Mouse (Mus musculus) urinary bladder, adult 2 months (tissue): ENCODE results near the gene Mta3. TPM values are rescaled to one million over a fixed set of nuclear protein-coding genes. Genes with fewer than 3 reads are reported as not detected.

ENCODE experiments used
- DNase-seq: peaks from one replicate; pipeline ENCODE4 v3.0.0; 2022; ENCODE audit warnings: low spot score
- polyA plus RNA-seq: library from polyadenylated mRNA; depleted of rRNA; stranded (reverse); fragments of >200 nt; gene quantifications from 2 replicates; pipeline ENCODE4 v1.2.3, GENCODE M21; 2012; rRNA removed

Gene Mta3
- 76.8 and 82.9 TPM in 2 replicates for polyA plus RNA-seq

DNA sequence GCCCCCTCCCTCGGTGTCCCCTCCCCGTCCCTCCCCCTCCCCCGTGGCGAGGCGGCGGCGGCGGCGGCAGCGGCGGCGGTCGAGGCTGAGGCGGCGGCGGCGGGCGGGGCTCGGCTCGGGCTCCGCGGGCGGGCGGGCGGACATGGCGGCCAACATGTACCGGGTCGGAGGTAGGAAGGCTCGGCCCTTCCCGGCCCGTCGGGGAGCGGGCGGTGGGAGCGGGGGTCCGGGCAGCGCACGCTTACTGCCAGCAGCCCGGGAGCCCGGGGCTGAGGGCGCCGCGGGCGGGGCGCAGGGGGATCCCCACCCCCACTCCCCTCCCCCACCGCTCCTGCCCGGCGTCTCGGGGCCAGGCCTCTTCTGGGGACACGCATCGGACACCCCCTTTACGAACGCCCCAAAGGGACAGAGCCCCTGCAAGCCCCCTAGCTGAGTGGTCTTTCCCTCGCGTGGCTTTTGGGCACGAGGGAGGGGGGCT is at the start of gene Mta3:
TSS of gene Mta3 (plus strand) at position 48 of the 478 bp plus-strand sequence.
- DNase-seq: peak; percentile 77

DNA sequence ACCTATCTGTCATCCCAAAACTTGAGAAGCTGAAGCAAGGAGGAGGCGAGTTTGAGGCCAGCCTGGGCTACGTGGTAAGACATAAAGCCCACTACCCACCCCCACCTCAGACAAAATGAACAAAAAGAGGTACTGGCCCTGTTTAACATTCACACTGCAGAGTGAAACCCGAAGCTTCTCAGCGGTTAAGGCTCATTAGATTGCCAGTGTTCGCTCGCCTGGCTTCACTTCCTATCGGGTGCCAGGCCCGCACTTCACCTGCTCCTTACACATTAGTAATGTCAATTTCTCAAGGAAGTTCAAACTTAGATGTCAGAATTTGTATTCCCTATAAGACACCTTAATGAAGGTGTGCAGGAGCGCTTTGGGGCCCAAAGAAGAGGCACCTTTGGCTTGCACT is 48.6 kb upstream of the Mta3 start:
- no peak for DNase-seq

DNA sequence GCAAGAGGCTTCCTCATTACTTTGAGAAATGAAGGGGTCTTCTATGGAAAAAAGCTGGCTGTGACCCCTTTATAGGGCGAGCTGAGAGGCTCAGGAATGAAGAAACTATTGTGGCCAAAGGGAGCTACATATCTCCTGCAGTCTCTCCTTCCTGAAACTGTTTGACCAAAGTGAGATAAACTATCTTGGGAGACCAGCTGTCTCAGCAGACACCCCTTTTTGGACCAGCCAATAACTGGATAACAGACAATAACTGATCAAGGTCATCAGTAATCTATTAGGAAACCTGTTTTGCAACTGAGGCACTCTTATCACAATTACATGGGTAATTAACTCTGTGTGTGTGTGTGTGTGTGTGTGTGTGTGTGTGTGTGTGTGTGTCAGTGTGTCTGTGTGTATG is 47.0 kb upstream of the Mta3 start:
- DNase-seq: no peak

DNA sequence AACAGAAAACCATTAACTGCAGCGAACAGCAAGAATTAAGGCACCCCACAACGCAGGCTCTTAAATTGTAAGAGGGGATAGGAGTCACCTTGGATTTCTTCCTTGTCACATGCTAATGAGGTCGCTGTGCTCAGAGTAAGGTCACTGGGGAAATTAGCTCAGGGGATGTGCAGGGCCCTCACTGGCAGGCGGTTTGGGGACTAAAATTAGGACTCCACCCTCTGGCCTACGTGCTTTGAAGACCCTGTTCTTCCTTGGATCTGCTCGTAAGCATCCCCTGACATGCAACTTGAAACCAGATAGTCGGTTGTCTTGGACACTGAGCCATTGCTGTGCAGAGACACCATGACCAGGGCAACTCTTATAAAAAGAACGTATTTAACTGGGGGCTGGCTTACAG is 41.2 kb upstream of the Mta3 start:
- DNase-seq: no peak

DNA sequence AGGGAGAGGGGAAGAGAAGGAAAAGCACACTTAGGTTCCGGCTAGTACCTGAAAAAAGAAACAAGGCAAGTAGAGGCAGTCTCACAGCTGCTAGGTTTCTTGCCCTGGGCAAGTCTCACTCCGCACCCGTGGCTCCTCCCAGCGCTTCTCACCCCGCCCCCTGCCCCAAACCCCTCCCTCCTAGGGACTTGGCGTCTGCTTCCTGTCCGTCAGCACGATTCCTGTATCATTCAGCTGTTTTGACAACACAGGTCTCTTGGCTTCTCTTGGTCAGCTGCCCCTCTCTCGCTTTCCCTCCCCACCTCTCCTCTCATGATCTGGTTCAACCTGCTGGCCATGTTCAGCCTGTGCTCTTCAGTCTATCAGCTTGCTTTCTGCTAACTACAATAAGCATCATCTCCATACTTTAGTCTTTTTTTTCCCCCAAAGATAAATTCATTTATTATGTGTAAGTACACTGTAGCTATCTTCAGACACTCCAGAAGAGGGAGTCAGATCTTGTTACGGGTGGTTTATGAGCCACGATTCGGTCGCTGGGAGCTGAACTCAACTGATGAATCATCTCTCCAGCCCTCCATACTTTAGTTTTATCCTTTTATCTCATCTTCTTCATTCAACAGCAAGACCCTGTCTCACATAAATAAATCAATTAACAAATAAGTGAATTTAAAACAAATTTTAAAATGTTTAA is 39.2 kb upstream of the Mta3 start:
- DNase-seq: no peak

DNA sequence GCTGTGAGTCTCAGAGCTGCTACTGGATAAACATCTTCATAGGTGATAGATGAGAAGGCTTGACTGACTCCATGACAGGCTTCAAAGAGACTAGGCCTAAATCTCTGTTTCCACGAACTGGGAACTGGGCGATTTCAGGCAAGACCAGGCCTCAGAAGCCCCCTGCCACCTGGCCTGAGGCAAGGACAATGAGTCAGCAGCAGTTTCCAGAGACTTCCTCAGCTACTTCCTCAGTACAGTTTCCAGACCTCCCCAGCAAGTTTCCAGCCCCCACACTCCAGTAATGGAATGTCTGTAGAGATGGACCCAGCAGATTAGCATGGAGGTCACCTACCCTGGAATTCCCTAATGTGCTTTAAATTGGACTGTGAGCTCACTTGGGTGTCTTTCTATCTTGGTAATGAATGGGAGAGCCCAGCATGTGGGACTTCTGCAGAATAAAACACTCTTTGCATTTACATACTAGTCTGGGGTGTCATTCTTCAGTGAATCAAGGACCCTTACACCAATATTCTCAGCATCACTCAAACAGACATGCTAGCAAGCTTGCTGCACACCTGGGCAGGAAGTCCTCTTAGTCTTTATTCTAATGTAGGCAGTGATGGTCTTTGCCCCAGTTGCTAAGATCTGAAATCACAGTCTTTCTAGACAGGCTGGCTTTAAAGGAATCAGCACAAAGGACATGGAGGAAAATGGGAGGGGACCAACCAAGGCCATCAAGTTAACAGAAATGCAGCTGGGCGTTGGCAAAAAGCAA is 37.9 kb upstream of the Mta3 start:
- no peak for DNase-seq

DNA sequence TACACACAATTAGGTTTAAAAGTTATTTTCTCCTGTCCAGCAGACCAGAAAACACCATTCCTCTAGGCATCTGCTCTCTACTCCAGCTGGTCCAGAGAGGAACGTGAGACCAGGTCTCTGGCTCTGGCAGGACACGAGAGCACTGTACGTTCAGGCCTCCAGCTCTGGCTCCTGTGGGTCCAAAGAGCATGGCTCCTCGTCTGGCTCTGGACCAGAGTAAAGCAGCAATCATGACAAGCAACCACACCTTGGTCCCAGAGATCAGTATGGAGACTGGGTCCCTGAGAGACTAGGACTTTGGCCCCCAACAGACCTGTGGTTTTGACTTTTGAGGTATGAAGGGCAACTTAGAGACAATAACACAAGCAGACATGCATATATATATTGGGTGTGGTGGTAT is 33.3 kb upstream of the Mta3 start:
- DNase-seq: no peak

DNA sequence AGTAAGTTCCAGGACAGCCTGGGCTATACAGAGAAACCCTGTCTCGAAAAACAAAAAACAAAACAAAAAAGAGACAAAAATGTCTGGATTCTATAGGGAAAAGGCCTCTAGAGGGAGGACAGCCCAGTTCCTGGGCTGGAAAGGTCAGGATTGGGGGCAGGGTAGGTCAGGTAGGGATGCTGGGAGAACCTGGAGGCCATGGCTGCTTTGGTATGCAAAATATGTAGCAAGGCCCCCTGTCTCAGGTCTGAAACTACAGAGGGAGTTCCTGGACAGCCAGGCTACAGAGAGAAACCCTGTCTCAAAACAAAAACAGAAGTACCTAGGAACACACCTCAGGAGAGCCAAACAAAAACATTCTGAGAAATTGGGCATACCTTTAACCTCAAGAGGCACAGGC is 28.6 kb upstream of the Mta3 start:
- DNase-seq: no peak

DNA sequence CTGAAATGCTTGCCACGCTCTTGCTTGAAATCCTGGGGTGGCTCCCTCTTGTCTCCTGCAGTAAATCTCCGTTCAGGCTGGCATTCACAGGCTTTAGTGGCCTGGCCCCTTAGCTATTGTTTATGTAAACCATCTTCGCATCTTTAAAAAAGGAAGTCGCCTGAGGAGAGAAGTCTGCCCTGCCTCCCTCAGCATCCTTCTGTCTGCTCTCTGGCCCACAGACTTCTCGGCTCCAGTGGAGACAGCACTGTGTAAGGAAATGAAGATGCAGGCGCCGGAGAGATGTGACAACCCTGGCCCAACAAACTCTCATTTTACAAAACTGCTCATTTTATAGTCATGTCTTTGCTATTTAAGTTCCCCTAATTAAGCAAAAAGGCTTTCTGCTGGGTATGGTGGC is 24.0 kb upstream of the Mta3 start:
- no peak for DNase-seq

DNA sequence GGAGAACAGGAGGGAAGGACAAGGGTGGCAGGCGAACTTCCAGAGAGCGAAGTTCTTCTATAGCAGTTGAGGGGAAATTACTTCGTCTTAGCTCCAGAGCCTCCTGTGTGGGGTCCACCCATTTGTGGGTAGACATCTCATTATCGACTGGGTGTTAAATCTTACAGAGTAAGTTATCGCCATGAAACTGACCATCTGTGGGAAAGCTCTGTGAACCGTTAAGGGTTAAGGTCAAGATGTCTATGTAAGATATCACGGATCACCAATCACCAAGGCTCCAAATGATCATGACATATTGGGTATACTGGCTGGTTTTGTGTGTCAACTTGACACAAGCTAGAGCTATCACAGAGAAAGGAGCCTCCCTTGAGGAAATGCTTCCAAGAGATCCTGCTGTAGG is 21.5 kb upstream of the Mta3 start:
- no peak for DNase-seq

DNA sequence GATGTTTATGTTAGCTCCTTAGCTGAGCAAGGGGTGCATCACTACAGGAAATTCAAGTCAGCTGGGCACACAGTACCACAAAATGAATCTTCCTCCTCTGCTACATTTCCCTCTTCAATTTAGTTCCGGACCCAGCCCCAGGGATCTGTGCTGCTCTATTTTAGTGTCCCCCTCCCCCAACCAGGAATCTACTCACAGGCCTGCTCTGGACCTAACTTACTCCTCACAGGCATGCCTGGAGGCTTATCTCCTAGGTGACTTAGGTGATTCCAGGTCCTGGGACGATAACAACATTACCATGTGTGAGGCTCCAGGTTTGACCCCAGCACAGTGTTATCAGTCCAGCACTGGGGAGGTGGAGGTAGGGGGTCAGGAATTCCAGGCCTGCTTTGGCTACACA is 15.5 kb upstream of the Mta3 start:
- DNase-seq: no peak

DNA sequence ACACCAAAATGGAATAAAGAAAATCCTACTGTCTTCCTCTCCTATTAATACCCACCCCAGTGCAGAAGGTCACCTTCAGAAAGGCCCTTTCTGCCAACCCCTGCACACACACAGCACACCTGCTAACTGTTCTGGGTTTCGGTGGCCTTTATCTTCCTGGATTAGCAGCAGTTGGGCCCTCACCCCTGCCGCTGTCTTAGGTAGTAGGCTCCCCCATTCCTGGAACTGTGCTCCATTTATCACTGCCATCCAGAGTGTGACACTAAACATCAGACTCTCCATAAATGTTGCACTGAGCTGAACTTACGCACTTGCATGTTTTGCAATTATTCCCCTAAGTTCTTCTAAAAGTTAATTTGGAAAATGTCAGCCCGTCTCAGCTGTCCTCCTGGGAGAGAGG is 14.6 kb upstream of the Mta3 start:
- no peak for DNase-seq

DNA sequence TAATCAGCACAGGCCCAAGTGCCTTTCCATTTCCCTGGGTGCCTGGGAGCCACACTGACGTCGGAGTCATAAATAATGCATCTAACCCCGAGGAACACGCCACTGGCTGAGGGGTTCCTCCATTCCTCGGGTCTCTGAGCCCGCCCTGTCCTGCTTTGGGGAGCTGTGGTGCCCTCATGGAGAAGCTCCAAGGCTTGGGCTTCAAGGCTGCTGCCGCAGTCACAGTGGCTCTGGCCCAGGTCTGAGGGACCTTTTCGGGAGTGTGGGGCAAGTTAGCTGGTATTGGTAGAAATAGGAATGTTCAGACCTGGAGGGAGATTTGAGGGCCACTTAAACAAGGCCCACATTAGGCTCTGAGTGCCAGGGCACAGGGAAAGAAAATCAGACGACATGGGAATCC is 12.0 kb upstream of the Mta3 start:
- DNase-seq: no peak

DNA sequence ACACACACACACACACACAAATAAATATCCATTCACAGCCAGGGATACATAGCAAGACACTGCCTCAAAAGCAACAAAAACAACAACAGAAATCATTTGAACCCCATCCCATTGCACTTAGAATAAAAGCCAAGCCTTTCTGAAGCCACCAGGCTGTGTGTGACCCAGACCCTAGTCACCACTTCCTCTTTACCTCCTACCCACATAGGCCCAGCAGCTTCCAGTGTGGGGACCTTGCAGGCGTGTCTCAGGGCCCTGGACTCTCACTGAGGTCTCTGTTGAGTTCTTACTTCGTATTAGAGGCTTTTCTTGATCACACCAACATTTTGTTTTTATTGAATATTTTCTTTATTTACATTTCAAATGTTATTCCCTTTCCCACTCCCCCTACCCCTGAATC is 10.2 kb upstream of the Mta3 start:
- no peak for DNase-seq

DNA sequence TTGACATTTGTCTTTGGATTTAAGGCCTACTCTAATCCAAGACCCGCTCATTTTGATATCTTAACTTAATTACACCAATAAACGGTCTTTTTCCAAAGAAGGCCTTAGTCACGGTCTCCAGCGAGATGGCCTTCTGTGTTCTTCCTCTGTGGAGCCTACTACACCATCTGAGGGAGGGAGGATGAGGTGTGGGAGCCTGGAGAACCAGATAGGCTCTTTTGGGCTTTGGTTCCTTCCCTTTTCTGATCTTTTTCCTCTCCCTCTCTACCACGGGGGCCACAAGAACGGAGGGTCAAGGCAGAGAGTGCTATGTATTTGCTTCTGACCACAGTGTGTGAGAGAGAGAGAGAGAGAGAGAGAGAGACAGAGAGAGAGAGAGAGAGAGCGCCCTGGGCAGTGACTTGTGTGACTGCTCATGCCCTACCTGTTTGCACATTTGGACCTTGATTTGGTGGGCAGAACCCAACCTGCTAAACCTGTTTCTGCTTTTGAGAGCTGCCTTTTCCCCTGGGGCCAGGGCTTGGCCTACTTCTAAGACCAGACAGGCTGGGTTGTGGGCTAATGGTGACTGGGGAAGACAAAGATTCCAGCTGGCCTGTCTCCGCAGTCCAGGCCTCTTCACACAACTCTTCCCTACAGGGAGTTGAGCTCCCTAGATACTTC is 6.8 kb upstream of the Mta3 start:
- DNase-seq: no peak

DNA sequence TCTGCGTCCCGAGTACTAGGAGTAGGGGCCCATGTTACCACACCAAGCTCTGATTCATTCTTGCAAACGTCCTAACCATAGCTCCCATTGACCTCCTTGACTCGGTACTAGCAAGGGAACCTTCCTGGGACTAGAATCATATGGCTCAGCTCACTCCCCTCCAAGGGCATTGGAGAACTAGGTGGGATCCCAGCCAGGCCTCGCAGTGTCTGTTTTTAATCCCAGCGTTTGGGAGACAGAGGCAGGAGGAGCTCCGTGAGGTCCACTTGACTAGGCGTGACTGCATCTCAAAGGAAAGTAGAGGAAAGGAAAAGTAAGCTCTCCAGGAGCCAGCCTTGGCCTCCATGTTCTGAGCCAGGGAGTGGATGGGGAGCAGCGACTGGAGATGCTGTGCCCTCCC is 5.8 kb upstream of the Mta3 start:
- no peak for DNase-seq

DNA sequence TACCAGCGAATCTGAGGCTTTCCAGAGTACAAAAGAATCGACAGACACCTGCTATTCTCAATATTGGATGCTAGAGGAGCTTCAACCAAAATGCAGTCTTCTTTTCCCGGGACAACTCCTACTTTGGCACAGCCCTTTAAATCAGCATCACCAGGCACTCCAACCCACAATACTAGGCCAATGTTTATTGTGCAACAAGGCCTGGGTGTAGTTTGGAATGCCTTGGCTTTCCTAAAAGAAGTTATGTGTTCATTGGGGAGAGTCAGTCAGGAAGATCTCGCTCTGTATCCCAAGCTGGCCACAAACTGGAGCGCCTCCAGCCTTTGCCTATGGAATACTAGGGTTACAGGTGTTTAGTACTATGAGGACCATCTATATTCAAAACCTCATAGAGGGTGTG is 1.5 kb upstream of the Mta3 start:
- DNase-seq: no peak

DNA sequence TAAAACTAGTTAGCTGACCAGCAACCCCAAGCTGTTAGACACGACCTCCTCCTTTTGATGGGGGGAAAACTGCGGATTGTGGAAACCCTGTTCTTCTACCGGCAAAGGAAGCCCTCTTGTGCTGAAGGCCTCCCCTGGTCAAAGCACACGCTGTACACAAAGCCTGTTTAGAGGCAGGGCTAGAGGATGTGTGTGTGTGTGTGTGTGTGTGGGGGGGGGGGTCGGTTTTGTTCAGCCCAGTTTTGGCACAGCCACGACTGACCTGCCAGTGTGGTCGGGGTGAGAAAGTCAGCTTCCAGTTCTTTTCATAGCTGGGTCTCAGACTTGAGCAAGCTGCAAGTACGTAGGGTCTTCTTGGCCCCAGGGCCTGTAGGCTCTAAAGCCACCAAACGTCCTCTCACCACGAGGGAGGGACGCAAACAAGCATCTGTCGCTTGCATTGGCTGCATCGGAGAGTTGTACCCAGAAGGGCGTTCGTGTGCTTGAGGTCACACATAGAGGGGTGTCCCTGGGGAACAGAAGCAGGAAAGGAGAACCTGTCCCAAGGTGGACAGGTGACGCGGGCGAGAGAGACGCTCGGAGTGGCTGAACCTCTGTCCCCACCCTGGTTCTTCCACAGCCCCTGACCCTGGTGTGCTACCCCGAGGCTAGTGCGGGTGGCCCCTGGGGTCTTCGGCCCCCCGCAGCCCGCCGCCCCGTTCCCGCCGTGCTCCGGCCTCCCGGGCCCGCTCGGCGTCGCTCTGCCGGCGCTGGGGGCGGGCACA is 429 bp upstream of the Mta3 start:
- DNase-seq: no peak

DNA sequence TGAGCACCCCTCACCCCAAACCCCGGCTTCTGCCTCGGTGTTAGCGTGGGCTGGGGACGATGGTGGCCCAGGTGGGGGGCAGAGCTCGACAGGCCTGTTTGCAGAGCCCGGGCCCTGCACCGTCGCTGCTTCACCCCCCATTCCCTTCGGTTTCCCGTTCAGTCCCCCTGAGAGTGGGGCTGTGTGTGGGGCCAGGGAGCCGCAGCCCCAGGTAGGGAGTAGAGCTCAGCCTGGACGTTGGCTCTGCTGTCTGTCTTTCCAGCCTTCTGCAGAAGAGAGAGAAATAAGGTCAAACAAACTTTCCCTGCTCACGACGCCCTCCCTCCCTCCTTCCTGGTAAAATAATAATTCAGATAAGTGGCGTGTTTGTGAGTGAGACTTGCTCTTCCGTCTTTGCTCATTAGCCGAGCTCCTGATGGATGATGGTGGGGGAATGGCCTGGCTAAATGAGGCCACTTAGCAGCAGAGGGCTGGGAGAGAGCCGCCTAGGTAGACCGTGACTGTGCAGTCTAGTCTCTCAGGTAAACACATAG is 697 bp downstream of the Mta3 start:
- peak; percentile 47 for DNase-seq

DNA sequence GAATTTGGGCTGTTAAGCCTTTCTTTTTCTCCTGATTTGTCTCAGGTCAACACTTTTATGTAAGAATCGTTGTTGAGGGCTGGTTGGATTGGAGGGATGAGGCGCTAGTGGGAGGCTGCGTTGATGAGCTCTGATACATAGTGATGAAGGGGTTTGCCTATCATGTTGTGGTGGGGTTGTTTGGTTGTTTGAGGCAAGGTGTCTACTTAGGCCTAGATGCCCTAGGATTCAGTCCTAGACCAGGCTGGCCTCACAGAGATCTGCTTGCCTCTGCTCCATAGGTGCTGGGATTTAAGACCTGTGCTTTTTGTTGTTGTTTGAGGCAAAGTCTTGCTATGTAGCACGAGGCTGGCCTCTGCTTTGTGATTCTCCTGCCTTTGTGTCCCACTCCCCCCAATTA is 1.4 kb downstream of the Mta3 start:
- DNase-seq: no peak

DNA sequence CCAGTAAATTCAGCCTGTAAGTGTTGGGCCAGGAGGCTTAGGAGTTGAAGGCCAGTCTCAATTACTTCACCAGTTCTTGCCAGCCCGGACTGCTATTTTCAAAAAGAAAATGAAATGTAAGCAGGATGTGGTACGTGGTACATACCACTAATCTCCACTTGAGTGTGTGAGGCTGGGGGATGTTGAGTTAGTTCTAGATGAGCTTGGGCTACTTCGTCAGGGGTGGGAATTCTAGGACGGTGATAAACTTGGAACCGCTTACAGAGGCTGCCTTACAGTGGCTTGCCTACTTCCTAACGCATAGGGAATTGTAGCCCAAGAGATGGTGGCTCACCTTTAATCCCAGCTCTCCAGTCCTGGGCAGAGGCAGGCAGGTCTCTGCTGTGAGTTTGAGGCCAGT is 1.9 kb downstream of the Mta3 start:
- DNase-seq: no peak

DNA sequence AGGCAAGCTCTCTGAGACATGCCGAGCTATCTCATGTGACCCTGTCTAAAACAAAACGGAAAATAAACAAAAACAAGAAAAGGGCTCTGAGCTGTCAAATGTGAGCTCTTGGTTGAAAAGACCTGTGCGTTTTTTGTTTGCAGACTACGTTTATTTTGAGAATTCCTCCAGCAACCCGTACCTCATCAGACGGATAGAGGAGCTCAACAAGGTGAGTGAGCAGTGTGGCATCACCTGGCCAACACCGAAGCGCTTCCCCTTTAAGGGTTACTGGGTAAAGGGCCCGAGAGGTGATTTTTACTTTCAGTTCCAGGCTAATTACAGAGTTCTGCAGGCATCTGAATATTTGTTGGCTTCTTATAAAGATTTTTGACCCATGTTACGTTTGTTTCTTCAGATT is 2.3 kb downstream of the Mta3 start:
- no peak for DNase-seq
